Mouse (Mus musculus) erythroblast, embryonic 14.5 days (primary cell): Measurements from ENCODE around the gene Ccdc50.

Source experiments
- GATA1 ChIP-seq: IDR thresholded peaks from 2 replicates; pipeline ENCODE4 v1.6.1; 2012; ENCODE audit warnings: low read length, inconsistent platforms, mixed read lengths
- TAL1 ChIP-seq: IDR thresholded peaks from 3 replicates; pipeline ENCODE4 v1.6.1; 2012; ENCODE audit warnings: low read length, inconsistent platforms, mixed read lengths

DNA sequence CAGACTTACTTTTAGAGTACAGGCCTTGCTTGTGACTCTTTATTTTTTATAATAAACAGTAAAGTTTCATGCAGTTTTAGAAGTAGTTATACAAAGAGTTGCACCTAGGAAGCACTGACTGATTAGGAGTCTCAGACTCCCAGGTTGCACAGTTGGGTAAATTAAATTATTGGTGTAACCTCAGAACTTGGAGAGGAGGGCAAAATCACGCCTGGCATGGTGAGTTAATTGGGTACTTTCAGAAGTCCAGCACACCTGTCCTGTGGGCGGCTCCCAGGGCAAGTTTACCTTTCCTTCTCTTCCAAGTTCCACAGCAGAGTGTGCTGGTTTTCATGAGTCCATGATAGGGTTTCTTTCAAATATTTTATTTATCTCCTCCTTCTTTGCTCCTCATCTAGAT, 3.2 kb downstream of the Ccdc50 start:
- TF ChIP-seq GATA1 (no peak), TAL1 (no peak)
